Mouse (Mus musculus) urinary bladder, postnatal 10 days (tissue): Measurements from ENCODE around the gene Olfr507.
"Not testable (repeated sequence)": the region's sequence is repeated elsewhere in the genome, so short reads cannot be mapped to it uniquely, and the experiment has no call there.

ENCODE experiments used
- DNase-seq: peaks from one replicate; pipeline ENCODE4 v3.0.0; 2022; ENCODE audit warnings: low spot score

Gene Olfr507

GRCm38 (mm10) chr7:108621514-108621913 lies at the start of gene Olfr507:
Gene Olfr507, plus strand, starts transcription at chr7:108621814.
- DNase-seq: no peak

- no peak for DNase-seq
Observed at GRCm38 (mm10) chr7:108589797-108590196, 31.8 kb upstream of the Olfr507 start.

GRCm38 (mm10) chr7:108601916-108602315 lies 19.7 kb upstream of the Olfr507 start:
- not testable (repeated sequence) for DNase-seq

- DNase-seq: no peak
Observed at GRCm38 (mm10) chr7:108610487-108610886, 11.1 kb upstream of the Olfr507 start, which contains the start of gene Olfr506. Gene Olfr506, plus strand, starts transcription at chr7:108610787.

- no peak for DNase-seq
Observed at GRCm38 (mm10) chr7:108614110-108614509, 7.5 kb upstream of the Olfr507 start.

- not testable (repeated sequence) for DNase-seq
Observed at GRCm38 (mm10) chr7:108616781-108617180, 4.8 kb upstream of the Olfr507 start.

- DNase-seq: no peak
Observed at GRCm38 (mm10) chr7:108629694-108630093, 8.1 kb downstream of the Olfr507 start, which contains the start of gene Olfr508. Gene Olfr508, plus strand, starts transcription at chr7:108629994.

- DNase-seq: no peak
Observed at GRCm38 (mm10) chr7:108651806-108652205, 30.2 kb downstream of the Olfr507 start, which contains the start of gene Olfr509. Gene Olfr509, minus strand, starts transcription at chr7:108651906.

- DNase-seq: no peak
Observed at GRCm38 (mm10) chr7:108662419-108662818, 40.8 kb downstream of the Olfr507 start.

- DNase-seq: no peak
Observed at GRCm38 (mm10) chr7:108666118-108666517, 44.5 kb downstream of the Olfr507 start, which contains the start of gene Olfr510. Gene Olfr510, plus strand, starts transcription at chr7:108666418.

- no peak for DNase-seq
Observed at GRCm38 (mm10) chr7:108671058-108671457, 49.4 kb downstream of the Olfr507 start.
